Mouse (Mus musculus) embryonic facial prominence, embryonic 14.5 days (tissue): ENCODE data around the gene Phldb3. TPM values are rescaled to one million over a fixed set of nuclear protein-coding genes. Genes with fewer than 3 reads are reported as not detected.

ENCODE experiments used
- ATAC-seq: fragments of 200-750 bp; cut with Nextera tagmentation; 2 replicates; pipeline ENCODE4 v1.8.0; 2017; ENCODE audit warnings: low read depth, moderate number of reproducible peaks, moderate TSS enrichment
- DNase-seq: peaks from one replicate; pipeline ENCODE4 v3.0.0-alpha.2; 2015; ENCODE audit warnings: low spot score
- H3K27ac ChIP-seq: fragments of 300-500 bp; sonication (generic); replicated peaks from 2 replicates; pipeline ENCODE4 v1.5.1; 2014; ENCODE audit warnings: low read depth, mild to moderate bottlenecking, low read length, moderate library complexity
- H3K27me3 ChIP-seq: fragments of 300-500 bp; sonication (generic); replicated peaks from 2 replicates; pipeline ENCODE4 v1.6.1; 2014; ENCODE audit warnings: low read length; ENCODE audit not compliant: control insufficient read depth, insufficient read depth
- H3K36me3 ChIP-seq: fragments of 300-500 bp; sonication (generic); 2 replicates; pipeline ENCODE4 v1.6.1; 2014; ENCODE audit warnings: low read length, mixed read lengths; ENCODE audit not compliant: control insufficient read depth, insufficient read depth
- H3K4me1 ChIP-seq: fragments of 300-500 bp; sonication (generic); 2 replicates; pipeline ENCODE4 v1.6.1; 2014; ENCODE audit warnings: antibody characterized with exemption, low read length; ENCODE audit not compliant: control insufficient read depth, insufficient read depth
- H3K4me2 ChIP-seq: fragments of 300-500 bp; sonication (generic); 2 replicates; pipeline ENCODE4 v1.6.1; 2014; ENCODE audit warnings: low read depth, mild to moderate bottlenecking, low read length, moderate library complexity, mixed read lengths
- H3K4me3 ChIP-seq: fragments of 300-500 bp; sonication (generic); 2 replicates; pipeline ENCODE4 v1.5.1; 2014; ENCODE audit warnings: low read depth, mild to moderate bottlenecking, low read length
- H3K9ac ChIP-seq: fragments of 300-500 bp; sonication (generic); 2 replicates; pipeline ENCODE4 v1.6.1; 2014; ENCODE audit warnings: low read depth, mild to moderate bottlenecking, low read length, moderate library complexity, mixed read lengths
- H3K9me3 ChIP-seq: fragments of 300-500 bp; sonication (generic); 2 replicates; pipeline ENCODE4 v1.6.1; 2016; ENCODE audit warnings: low read length; ENCODE audit not compliant: control insufficient read depth
- WGBS: fragments of 180-500 bp; shearing (Covaris S2); extraction: QIAGEN DNeasy Blood & Tissue Kit; methylation state at CpG from one replicate; pipeline ENCODE4 v1.1.7; 2014; 5-methylcytosine and 5-hydroxymethylcytosine counted together
- polyA plus RNA-seq: library from polyadenylated mRNA; unstranded; fragments of >200 nt; fragmentation: Nextera tagmentation; extraction: Ambion mirVana; gene quantifications from 2 replicates; pipeline ENCODE4 v1.2.1, GENCODE M21; 2014

The Phldb3 gene
- polyA plus RNA-seq: 0.43 and 0.60 TPM in 2 replicates

DNA sequence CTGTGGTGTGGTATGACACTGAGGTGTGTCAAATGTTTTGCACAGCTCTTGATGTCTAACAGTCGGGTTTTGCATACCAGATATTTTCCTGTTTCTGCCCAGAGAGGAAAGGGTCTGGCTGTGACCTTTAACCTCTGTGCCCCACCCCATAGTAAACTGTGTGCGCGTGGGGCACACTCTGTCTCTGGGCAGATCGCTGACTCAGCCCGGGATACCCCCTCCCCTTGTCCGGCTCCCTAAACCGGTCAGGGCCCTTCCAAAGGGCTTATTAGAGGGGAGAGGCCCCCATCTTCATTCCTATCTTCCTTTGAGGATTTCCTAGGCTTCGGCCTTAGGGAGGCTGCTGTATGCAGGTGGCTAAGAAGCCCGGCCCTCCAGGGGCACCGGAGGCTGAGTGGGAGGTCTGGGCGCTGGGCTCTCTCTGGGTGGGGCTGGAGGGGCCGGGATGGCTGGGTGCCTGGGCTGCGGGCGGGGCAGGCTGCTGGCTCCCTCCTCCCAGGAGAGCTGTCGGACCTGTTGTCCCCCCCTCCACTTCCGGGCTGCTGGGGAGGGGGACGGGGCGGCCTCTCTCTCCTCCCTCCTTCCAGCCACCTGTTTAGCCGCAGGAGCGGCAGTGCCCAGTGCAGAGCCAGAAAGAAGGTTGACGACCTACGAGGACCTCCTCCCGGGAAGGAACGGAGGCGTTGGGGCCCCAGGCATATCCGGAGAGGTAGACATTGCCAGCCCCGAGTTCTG is at the start of gene Phldb3:
Gene Phldb3 (plus strand): TSS at position 620 of the 735 bp plus-strand sequence.
- Histone ChIP-seq H3K9me3 (no peaks in the 10 kb centered on the region), H3K4me2 (peak within 1 kb of the TSS; percentile 55), H3K36me3 (no peaks in the 10 kb centered on the region), H3K27ac (no peak within 1 kb of the TSS; the same call in 1 of the 2 replicates), H3K9ac (peak within 1 kb of the TSS; percentile 5), H3K27me3 (peaks cover 43% of the 10 kb centered on the region), H3K4me3 (peak within 1 kb of the TSS; percentile 47), H3K4me1 (peaks cover 13% of the 10 kb centered on the region)
- WGBS: 4% methylated on average over 17 of the region's 27 CpGs
- DNase-seq (peak; percentile 48), ATAC-seq (peak; percentile 46)

DNA sequence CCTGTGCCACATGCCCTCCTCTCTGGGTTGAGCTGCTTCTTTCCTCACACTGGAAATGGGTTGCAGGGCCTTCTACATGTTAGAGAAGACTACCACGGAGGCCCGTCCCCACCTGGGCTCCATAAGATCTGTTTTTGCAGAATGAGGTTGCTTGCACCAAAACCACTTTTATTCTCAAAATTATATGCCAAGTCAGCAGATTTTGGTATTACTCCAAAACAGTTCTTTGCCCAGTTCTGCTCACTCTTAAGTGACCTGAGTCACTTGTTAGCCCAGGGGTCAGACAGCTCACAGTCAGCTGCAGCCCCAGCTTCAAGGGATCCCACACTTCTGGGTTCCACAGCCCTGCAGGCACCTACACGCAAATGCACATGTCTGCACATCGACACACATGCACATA is 49.1 kb upstream of the Phldb3 start:
- DNase-seq (no peak), ATAC-seq (no peak)
- Histone ChIP-seq H3K4me1 (no peaks in the 10 kb centered on the region), H3K9me3 (no peaks in the 10 kb centered on the region), H3K36me3 (peaks cover 60% of the 10 kb centered on the region), H3K4me2 (no peak overlapping the region), H3K27ac (no peak overlapping the region), H3K4me3 (no peak overlapping the region), H3K27me3 (no peaks in the 10 kb centered on the region), H3K9ac (no peak overlapping the region)
- WGBS: 81% methylated on average over 4 of the region's 4 CpGs

DNA sequence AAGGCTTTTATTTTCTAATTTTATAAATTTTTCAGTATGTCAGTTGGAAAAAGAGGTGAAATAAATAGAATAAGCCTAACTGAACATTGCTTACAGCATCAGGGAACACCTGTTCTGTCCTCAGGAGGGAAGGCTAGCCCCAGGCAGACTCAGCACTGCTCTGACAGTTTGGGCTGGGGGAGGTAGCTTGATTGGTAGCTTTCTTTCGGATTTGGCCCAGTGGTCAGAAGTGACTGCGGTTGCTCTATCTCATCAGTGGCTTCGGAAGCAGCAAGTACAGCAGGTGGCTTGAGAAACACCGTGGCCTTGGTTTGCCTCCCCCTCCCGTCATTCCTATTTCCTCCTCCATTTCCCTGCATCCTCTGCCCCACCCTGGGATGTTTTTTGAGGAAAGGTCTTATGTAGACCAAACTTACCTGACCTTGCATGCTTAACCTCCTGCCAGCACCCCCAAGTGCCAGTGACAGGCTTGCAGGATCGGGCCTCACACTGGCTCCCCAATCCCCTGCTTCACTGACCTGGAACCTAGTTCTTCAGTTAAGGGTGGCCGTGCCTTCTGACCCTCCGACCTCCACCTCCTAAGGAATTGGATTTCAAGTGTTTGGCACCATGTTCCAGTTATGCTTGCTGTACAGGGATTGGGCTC is 47.2 kb upstream of the Phldb3 start:
- Histone ChIP-seq H3K4me2 (no peak overlapping the region), H3K27ac (no peak overlapping the region), H3K36me3 (peaks cover 74% of the 10 kb centered on the region), H3K9ac (no peak overlapping the region), H3K4me1 (no peaks in the 10 kb centered on the region), H3K9me3 (no peaks in the 10 kb centered on the region), H3K27me3 (no peaks in the 10 kb centered on the region), H3K4me3 (no peak overlapping the region)
- no peak for DNase-seq
- no peak for ATAC-seq
- WGBS: 88% methylated on average over 8 of the region's 8 CpGs

DNA sequence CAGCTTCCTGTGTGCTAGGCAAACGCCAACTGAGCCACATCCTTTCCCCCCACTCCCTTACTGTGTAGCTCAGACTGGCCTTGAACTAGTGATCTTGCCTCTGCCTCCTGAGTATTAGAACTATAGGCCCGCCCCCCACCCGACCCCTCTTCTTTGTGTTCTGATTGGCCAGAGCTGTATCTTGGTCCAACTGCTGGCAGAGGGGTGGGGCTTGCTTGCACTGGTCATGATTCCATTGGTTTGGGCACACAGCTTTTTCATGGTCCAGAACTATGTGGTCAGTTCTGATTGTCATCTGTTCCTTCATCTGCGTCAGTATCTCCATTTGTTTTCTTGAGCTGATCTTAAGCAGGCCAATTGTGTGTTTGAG is 46.7 kb upstream of the Phldb3 start:
- Histone ChIP-seq H3K9ac (no peak overlapping the region), H3K27me3 (no peaks in the 10 kb centered on the region), H3K36me3 (peaks cover 78% of the 10 kb centered on the region), H3K9me3 (no peaks in the 10 kb centered on the region), H3K4me2 (no peak overlapping the region), H3K27ac (no peak overlapping the region), H3K4me3 (no peak overlapping the region), H3K4me1 (no peaks in the 10 kb centered on the region)
- no peak for ATAC-seq
- WGBS: 82% methylated on average over 4 of the region's 4 CpGs
- DNase-seq: no peak

DNA sequence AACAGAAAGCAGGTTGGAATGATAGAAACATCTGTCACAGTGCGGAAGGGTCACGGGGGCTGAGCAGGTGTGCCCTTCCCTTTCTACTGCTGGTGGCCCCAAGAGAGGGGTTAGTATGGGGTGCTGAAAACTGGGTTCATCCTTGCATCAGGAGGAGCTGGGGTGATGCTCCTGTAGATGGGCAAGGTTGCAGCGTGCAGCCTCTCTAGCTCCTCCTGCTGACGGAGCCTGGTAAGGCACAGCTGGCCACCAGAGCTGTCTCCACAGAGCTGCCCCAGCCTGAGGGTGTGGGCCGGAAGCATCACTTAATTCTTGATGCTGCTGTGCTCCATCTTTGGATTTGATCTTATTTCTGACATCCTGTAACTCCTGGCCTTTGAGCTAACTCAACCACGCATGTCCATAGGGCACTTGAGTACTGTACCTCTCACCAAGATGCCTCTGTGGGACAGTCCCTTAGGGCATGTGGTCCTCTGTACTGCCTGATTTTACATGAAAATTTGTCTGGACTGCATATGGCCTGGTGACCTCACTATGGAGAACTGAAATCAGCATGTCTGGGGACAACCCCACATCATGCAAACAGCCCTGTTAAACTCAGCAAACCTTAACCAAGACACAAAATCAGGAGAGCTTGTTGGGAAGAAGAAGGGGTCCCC is 45.8 kb upstream of the Phldb3 start:
- Histone ChIP-seq H3K9me3 (no peaks in the 10 kb centered on the region), H3K9ac (no peak overlapping the region), H3K4me3 (no peak overlapping the region), H3K4me1 (no peaks in the 10 kb centered on the region), H3K4me2 (no peak overlapping the region), H3K27me3 (no peaks in the 10 kb centered on the region), H3K36me3 (peaks cover 80% of the 10 kb centered on the region), H3K27ac (no peak overlapping the region)
- 65% methylated on average over 6 of the region's 6 CpGs for WGBS
- DNase-seq: peak; percentile 20
- peak; percentile 39 for ATAC-seq

DNA sequence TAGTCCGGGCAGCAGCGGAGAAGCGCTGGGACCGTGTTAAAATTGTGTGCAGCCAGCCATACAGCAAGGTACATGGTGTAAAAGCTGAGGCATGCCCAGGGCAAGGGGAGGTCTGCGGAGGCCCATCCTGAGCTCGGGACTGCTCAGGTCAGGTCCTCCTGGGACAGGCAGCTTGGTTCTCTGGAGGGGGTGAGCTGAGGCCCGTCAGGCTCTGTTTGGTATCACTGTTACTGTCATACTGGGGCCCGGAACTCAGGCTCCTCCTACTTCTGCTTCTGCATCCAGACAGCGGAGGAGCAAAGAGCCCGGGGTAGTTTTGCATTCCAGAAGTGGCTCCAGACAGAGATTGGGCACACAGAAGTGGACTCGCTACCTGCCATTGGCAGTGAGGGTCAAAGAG is 44.9 kb upstream of the Phldb3 start:
- WGBS: 93% methylated on average over 11 of the region's 11 CpGs
- no peaks in the 10 kb centered on the region for H3K27me3 ChIP-seq
- H3K27ac ChIP-seq: no peak overlapping the region
- peaks cover 80% of the 10 kb centered on the region for H3K36me3 ChIP-seq
- ATAC-seq (no peak), DNase-seq (no peak)
- no peaks in the 10 kb centered on the region for H3K9me3 ChIP-seq
- no peaks in the 10 kb centered on the region for H3K4me1 ChIP-seq
- no peak overlapping the region for H3K4me2 ChIP-seq
- no peak overlapping the region for H3K4me3 ChIP-seq
- no peak overlapping the region for H3K9ac ChIP-seq

DNA sequence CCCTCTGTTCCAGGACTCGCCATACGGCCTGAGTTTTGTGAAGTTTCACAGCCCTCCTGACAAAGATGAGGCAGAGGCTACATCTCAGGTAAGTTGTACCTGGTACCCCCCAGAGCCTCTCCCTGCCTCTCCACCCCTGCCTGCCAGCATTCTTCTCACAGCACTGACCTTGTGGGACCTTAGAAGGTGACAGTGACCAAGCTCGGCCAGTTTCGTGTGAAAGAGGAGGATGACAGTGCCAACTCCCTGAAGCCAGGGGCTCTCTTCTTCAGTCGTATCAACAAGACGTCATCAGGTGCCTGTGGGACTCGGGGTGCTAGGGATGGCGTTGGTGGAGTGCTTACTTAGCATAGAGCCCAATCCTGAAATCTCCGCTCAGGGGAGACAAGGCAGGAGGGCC is 44.4 kb upstream of the Phldb3 start:
- H3K4me1 ChIP-seq: no peaks in the 10 kb centered on the region
- ATAC-seq (no peak), DNase-seq (no peak)
- no peak overlapping the region for H3K4me2 ChIP-seq
- H3K27ac ChIP-seq: no peak overlapping the region
- whole genome bisulfite sequencing: 91% methylated on average over 9 of the region's 9 CpGs
- H3K36me3 ChIP-seq: peaks cover 81% of the 10 kb centered on the region
- no peak overlapping the region for H3K4me3 ChIP-seq
- no peak overlapping the region for H3K9ac ChIP-seq
- H3K27me3 ChIP-seq: no peaks in the 10 kb centered on the region
- no peaks in the 10 kb centered on the region for H3K9me3 ChIP-seq

DNA sequence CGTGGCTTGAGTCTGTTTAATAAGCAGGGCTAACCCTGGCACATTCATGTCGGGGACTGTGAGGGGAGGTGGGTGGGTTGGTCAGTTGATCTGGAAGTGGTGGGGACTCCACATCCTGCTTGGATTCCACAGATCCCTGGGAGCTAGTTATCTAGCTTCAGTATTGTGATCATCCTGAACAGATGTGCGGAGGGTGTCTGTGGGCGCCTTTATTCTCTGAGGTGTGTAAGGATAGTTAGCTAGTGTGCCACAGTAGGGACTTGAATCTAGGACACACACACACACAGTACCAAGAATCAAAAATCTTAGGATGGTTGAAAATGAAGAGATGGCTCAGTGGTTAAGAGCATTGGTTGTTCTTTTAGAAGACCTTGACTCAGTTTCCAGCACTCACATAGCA is 42.1 kb upstream of the Phldb3 start:
- Histone ChIP-seq H3K9ac (no peak overlapping the region), H3K27me3 (no peaks in the 10 kb centered on the region), H3K4me3 (no peak overlapping the region), H3K27ac (no peak overlapping the region), H3K4me1 (no peaks in the 10 kb centered on the region), H3K9me3 (no peaks in the 10 kb centered on the region), H3K4me2 (no peak overlapping the region), H3K36me3 (peaks cover 83% of the 10 kb centered on the region)
- DNase-seq (no peak), ATAC-seq (no peak)
- WGBS: 91% methylated on average over 4 of the region's 4 CpGs
